Mouse (Mus musculus) regulatory T cell (primary cell): Measurements from ENCODE around the gene Gpn1.

Experiments used
- in situ Hi-C: fragments of 300-600 bp; cut with MboI, MseI; formaldehyde crosslinking; loops from one replicate; pipeline ENCODE4 v1.15.1; 2025; ENCODE audit warnings: high pct_unique_total_duplicates

The Gpn1 gene

DNA sequence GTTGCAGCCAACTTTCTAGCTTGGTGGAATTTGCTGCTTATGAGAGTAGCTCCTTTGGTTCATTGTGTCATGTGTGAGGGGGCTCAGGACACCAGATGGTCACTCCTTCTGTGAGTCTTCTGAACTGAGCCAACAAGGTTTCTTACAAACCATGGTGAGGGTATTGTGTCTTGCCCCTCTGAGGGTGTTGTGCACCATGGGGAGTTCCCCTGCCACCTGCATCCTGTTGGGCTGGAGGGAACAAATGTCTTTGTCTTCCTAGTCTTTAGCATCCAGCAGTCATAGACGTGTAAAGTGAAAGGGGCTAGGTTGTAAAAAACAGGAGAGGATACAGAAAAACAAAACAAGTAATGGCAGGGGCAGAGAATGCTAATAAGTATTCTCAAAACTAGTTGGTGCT is 64.9 kb downstream of the Gpn1 start:
- in situ Hi-C loops, result no loop called here

GRCm38 (mm10) chr5:31560352-31560751 is 65.8 kb downstream of the Gpn1 start:
- in situ Hi-C loops, result loop anchor here (5.0 kb wide), 1 partner anchor 637 kb away; no protein-coding TSS in a partner anchor

GRCm38 (mm10) chr5:31562036-31562666 is 67.6 kb downstream of the Gpn1 start:
- in situ Hi-C loops, result loop anchor here (5.0 kb wide), 1 partner anchor 635 kb away; no protein-coding TSS in a partner anchor
